Mouse (Mus musculus): Measurements from ENCODE around the gene Cxcl9. TPM values are rescaled to one million over a fixed set of nuclear protein-coding genes. Genes with fewer than 3 reads are reported as not detected.
A peak's percentile ranks its signal among the peaks of the same experiment; 100 is the strongest.

Cxcl9 gene
- polyA plus RNA-seq, 1 experiment from 2014 or later, result 0.35 TPM

- no peaks in the 10 kb centered on the region for H3K36me3 ChIP-seq (replicated peaks; ENCODE audit: insufficient read depth, low read length)
- no peak overlapping the region for H3K4me3 ChIP-seq (ENCODE audit: low read depth, low read length)
- H3K27me3 ChIP-seq (ENCODE audit: insufficient read depth, low read length), result no peaks in the 10 kb centered on the region
- TF ChIP-seq EP300 (IDR thresholded peaks at IDR 0.05; ENCODE audit: low read depth) (no peak), CTCF (IDR thresholded peaks at IDR 0.05; ENCODE audit: low read depth) (no peak)
- no peaks in the 10 kb centered on the region for H3K9me3 ChIP-seq (ENCODE audit: low read length)
- no peak overlapping the region for H3K27ac ChIP-seq (ENCODE audit: low read depth)
- ATAC-seq, result no peak
- H3K9ac ChIP-seq (replicated peaks), result no peak overlapping the region
- WGBS (ENCODE audit: insufficient replicate concordance), result 70% methylated on average over 14 of the region's 14 CpGs
- H3K4me1 ChIP-seq (ENCODE audit: insufficient read depth), result peaks cover 6% of the 10 kb centered on the region; the same call in 1 of the 2 replicates
- no peak overlapping the region for H3K4me2 ChIP-seq (ENCODE audit: low read depth, low read length)
- DNase-seq, result no peak
Observed at GRCm38 (mm10) chr5:92318596-92318995, 9.3 kb downstream of the Cxcl9 start.

DNA sequence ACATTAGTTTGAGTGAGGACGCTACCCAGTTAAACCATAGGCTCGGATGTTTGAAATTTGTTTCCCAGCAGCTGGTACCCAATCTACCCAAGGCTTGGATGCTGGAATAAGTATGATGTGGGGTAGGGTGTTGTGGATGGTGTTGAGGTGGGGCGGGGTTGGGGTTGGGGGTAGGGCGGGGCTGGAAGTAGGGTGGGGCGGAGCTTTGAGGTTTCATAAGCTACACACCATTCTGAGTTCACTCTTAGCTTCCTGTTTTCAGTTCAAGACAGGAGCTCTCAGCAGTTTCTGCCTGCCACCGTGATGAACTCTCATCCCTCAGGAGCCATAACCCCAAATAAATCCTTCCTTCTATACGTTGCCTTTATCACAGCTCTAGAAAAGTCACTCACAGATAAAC is 9.8 kb downstream of the Cxcl9 start:
- 57% methylated on average over 7 of the region's 7 CpGs for whole genome bisulfite sequencing (ENCODE audit: insufficient replicate concordance)

GRCm38 (mm10) chr5:92313776-92314175 is 14.1 kb downstream of the Cxcl9 start:
- H3K27ac ChIP-seq (ENCODE audit: low read depth), result peak overlapping the region; percentile 9; the same call in 1 of the 2 replicates
- peaks cover 15% of the 10 kb centered on the region for H3K4me1 ChIP-seq (ENCODE audit: insufficient read depth)
- H3K4me2 ChIP-seq (ENCODE audit: low read depth, low read length), result peak overlapping the region; percentile 20; the same call in 1 of the 2 replicates
- H3K27me3 ChIP-seq (ENCODE audit: insufficient read depth, low read length), result no peaks in the 10 kb centered on the region
- no peaks in the 10 kb centered on the region for H3K36me3 ChIP-seq (replicated peaks; ENCODE audit: insufficient read depth, low read length)
- H3K9ac ChIP-seq (replicated peaks), result no peak overlapping the region
- ATAC-seq (no peak), DNase-seq (no peak)
- no peaks in the 10 kb centered on the region for H3K9me3 ChIP-seq (ENCODE audit: low read length)
- no peak overlapping the region for H3K4me3 ChIP-seq (ENCODE audit: low read depth, low read length)
- TF ChIP-seq CTCF (IDR thresholded peaks at IDR 0.05; ENCODE audit: low read depth), result no peak
- TF ChIP-seq EP300 (IDR thresholded peaks at IDR 0.05; ENCODE audit: low read depth), result no peak
- WGBS (ENCODE audit: insufficient replicate concordance), result 19% methylated on average over 7 of the region's 7 CpGs

More for the DNA sequence above, 9.8 kb downstream of the Cxcl9 start:
- H3K4me1 ChIP-seq (ENCODE audit: insufficient read depth), result peaks cover 6% of the 10 kb centered on the region; the same call in 1 of the 2 replicates
- no peak overlapping the region for H3K9ac ChIP-seq (replicated peaks)
- H3K4me3 ChIP-seq (ENCODE audit: low read depth, low read length), result no peak overlapping the region
- no peak for TF ChIP-seq EP300 (IDR thresholded peaks at IDR 0.05; ENCODE audit: low read depth)
- no peak for TF ChIP-seq CTCF (IDR thresholded peaks at IDR 0.05; ENCODE audit: low read depth)
- H3K36me3 ChIP-seq (replicated peaks; ENCODE audit: insufficient read depth, low read length), result no peaks in the 10 kb centered on the region
- H3K27me3 ChIP-seq (ENCODE audit: insufficient read depth, low read length), result no peaks in the 10 kb centered on the region
- ATAC-seq (peak; percentile 37; the same call in 1 of the 2 replicates), DNase-seq (peak; percentile 37)
- no peak overlapping the region for H3K27ac ChIP-seq (ENCODE audit: low read depth)
- H3K4me2 ChIP-seq (ENCODE audit: low read depth, low read length), result no peak overlapping the region
- no peaks in the 10 kb centered on the region for H3K9me3 ChIP-seq (ENCODE audit: low read length)

DNA sequence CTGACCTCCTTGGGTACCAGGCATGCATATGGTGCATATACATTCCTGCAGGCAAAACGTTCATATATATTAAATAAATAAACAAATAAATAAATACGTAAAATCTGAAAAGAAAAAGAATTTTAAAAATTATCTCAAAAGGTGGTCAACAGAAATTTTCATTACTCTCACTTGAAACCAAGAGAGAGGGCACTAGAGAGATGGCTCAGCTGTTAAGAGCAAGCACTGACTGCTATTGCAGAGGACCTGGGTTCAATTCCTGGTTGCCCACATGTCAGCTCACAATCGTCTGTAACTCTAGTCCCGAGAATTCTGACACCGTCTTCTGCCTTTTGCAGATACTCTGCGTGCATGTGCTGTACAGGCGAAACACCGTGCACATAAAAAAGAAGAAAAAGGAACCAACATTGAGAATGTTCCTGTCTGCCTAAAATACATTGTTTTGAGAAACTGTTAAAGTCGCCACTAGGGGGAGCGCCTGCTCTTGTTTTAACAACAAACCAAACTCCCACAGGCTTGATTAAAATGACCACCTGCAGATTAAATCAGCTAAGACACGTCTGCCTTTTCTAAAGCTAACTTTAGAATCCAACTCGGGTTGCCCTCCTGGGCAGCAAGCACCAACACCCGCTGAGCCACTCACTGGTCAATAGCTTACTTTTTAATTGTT is 15.7 kb downstream of the Cxcl9 start:
- ATAC-seq (no peak), DNase-seq (peak; percentile 86)
- Histone ChIP-seq H3K4me3 (ENCODE audit: low read depth, low read length) (no peak overlapping the region), H3K4me1 (ENCODE audit: insufficient read depth) (peaks cover 19% of the 10 kb centered on the region), H3K27ac (ENCODE audit: low read depth) (no peak overlapping the region), H3K27me3 (ENCODE audit: insufficient read depth, low read length) (no peaks in the 10 kb centered on the region), H3K9me3 (ENCODE audit: low read length) (no peaks in the 10 kb centered on the region), H3K4me2 (ENCODE audit: low read depth, low read length) (no peak overlapping the region), H3K9ac (replicated peaks) (no peak overlapping the region), H3K36me3 (replicated peaks; ENCODE audit: insufficient read depth, low read length) (no peaks in the 10 kb centered on the region)
- TF ChIP-seq EP300 (IDR thresholded peaks at IDR 0.05; ENCODE audit: low read depth) (peak; percentile 50; the same call in 1 of the 2 replicates), CTCF (IDR thresholded peaks at IDR 0.05; ENCODE audit: low read depth) (peak; percentile 85)
- 13% methylated on average over 13 of the region's 13 CpGs for WGBS (ENCODE audit: insufficient replicate concordance)

DNA sequence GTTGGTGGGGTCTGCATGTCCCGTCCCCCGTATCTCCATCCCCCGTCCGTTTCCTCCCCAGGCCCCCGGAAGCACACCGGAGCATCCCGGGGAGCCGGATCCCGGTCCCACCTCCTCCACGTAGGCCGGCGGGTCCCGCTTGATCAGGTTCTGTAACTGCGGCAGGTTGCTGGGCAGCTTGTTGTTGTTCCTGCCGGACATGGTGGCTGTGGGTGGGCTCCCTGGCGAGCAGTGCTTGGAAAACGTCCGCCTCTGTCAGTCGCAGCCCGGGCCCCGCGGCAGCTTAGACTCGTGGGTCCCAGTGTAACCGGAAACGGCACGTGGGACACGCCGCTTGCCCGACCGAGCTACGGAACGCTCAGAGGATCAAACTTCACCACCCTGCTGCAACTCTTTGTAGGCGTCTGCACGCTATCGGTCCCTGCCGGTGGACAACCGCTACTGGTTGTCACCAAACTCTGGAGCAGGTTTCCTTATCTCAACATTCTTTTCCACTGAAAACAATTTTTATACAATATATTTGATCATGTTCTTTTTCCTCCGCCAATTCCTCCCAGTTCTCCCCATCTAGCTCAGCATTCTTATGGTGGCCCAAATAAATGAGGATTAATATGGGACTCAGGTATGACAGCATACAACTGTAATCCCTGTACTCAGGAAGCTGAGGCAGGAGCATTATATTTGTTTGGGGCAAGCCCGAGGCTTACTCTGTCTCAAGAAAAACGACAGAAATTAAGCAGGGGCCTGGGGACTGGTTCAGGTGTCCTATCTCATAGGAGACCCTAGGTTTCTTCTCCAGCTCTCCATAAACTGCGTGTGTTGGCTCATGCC is 18.0 kb downstream of the Cxcl9 start, which contains the start of gene Sdad1:
Sdad1 (minus strand) TSS at position 799 of the 831 bp plus-strand sequence.
- ATAC-seq, result peak; percentile 99
- H3K36me3 ChIP-seq (replicated peaks; ENCODE audit: insufficient read depth, low read length), result peaks cover 5% of the 10 kb centered on the region
- H3K9me3 ChIP-seq (ENCODE audit: low read length), result no peaks in the 10 kb centered on the region
- H3K27ac ChIP-seq (ENCODE audit: low read depth), result peak within 1 kb of the TSS; percentile 66
- peak within 1 kb of the TSS; percentile 82 for H3K9ac ChIP-seq (replicated peaks)
- peak within 1 kb of the TSS; percentile 84 for H3K4me2 ChIP-seq (ENCODE audit: low read depth, low read length)
- H3K4me1 ChIP-seq (ENCODE audit: insufficient read depth), result peaks cover 19% of the 10 kb centered on the region
- peak; percentile 93 for DNase-seq
- WGBS (ENCODE audit: insufficient replicate concordance), result 2% methylated on average over 41 of the region's 41 CpGs
- H3K4me3 ChIP-seq (ENCODE audit: low read depth, low read length), result peak within 1 kb of the TSS; percentile 77
- peak; percentile 47; the same call in 1 of the 2 replicates for TF ChIP-seq EP300 (IDR thresholded peaks at IDR 0.05; ENCODE audit: low read depth)
- TF ChIP-seq CTCF (IDR thresholded peaks at IDR 0.05; ENCODE audit: low read depth), result peak; percentile 83
- no peaks in the 10 kb centered on the region for H3K27me3 ChIP-seq (ENCODE audit: insufficient read depth, low read length)

DNA sequence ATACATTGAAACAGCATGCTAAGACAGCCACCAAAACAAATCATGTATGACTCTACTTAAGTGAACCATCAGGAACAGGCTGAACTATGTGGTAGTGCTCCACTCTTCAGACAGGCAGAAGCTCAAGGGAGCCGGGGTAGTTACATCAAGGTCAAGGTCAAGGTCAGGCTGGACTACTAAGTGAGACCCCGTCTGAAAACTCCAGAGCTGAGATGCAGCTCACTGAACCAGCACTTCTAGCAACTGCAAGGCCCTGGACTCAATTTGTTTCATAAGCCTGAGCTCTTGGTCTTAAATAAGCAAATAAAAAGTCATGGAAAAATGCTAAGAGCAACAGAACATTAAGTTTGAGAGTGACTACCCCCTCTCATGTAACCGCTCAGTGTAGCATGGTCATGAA is 23.6 kb downstream of the Cxcl9 start:
- Histone ChIP-seq H3K4me1 (ENCODE audit: insufficient read depth) (peaks cover 9% of the 10 kb centered on the region; the same call in 1 of the 2 replicates), H3K27me3 (ENCODE audit: insufficient read depth, low read length) (no peaks in the 10 kb centered on the region), H3K27ac (ENCODE audit: low read depth) (no peak overlapping the region), H3K9me3 (ENCODE audit: low read length) (no peaks in the 10 kb centered on the region), H3K4me3 (ENCODE audit: low read depth, low read length) (no peak overlapping the region), H3K9ac (replicated peaks) (no peak overlapping the region), H3K4me2 (ENCODE audit: low read depth, low read length) (no peak overlapping the region), H3K36me3 (replicated peaks; ENCODE audit: insufficient read depth, low read length) (peaks cover 44% of the 10 kb centered on the region)
- no peak for ATAC-seq
- 78% methylated on average over 3 of the region's 3 CpGs for WGBS (ENCODE audit: insufficient replicate concordance)
- TF ChIP-seq EP300 (IDR thresholded peaks at IDR 0.05; ENCODE audit: low read depth) (no peak), CTCF (IDR thresholded peaks at IDR 0.05; ENCODE audit: low read depth) (no peak)
- DNase-seq, result no peak
